Mouse (Mus musculus) embryo, embryonic 10.5 days (tissue): ENCODE measurements around the gene Rfc2.

Experiments used
- DNase-seq: peaks from one replicate; pipeline ENCODE4 v3.0.0-alpha.2; 2015; ENCODE audit warnings: low spot score

Rfc2 gene

DNA sequence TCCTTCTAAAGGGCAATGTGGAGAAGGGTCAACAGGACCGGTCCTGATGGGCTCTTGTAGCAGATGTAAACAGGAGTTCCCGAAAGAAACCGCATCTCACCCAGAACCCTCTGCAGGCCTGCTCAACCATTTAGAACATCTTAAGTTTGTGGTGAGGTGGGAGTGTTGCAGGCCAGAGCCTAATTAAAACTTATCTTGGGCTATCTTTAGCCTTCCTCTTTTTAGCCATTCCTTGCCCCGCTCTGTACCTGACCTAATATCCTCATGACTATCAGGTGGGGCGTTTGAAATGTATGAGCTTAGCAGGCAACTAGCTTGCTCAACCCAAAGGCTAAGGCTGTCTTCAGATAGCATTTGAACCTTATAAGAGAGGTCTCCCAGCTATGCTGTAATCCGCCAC is 15.5 kb upstream of the Rfc2 start:
- no peak for DNase-seq

DNA sequence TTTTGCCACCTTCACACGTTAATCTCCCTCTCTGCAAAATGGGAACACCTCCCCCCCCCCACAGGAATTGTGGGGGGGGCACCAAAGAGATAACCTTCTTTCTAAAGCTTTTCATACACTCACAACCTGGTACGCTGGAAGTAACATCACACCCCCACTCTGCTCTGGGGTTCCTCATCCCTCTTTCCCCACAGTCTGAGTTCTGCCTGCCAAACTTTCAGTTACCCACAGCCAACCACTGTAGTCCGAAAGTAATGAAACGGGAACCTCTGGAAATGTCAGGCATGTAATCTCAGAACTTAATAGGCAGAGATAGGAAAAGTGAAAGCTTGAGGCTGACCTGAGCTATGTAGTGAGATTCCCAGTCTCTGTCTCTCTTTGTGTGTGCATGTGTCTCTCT is 13.7 kb upstream of the Rfc2 start:
- no peak for DNase-seq

DNA sequence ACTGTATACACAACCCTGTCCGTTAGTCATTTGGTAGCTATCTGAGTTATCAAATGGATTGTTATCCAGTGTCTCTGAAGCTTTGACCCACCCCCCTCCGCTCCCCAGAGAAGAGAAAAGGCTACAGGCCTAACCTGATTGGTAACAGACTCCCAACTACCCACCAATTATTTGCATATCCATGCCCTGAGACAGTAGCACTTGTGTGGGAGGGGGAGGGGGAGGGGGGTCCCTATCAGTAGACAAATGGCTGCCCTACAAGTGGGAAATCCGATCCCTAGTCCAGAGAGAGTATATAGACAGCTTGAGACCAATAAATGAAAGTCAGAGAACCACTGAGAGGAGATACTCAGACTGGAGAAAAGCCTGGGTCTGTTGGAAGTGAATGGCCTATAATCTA is 13.1 kb upstream of the Rfc2 start:
- DNase-seq: no peak

DNA sequence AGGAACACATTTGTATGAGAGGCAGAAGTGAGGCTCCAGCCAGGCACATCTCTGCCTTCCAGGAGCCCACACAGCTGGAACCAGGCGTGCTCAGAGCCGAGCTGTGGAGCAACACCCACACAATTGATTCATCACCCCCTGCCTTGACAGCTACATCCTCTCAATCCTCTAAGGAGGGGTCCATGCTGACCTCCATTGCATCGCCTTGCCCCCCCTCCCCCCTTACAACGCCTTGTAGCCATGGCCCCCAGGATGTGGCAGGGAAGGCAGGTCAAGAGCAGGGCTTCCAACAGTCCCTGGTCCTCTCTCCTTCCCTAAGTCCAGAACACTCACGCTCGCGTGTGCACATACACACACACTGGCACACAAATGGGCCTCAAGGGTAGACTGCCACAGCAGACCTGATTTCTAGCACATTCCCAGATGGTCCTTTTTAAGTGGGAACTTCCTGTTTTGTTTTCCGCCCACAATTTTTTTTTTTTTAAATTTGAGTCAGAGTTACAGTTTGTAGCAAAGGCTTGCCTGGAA is 12.1 kb upstream of the Rfc2 start:
- no peak for DNase-seq

DNA sequence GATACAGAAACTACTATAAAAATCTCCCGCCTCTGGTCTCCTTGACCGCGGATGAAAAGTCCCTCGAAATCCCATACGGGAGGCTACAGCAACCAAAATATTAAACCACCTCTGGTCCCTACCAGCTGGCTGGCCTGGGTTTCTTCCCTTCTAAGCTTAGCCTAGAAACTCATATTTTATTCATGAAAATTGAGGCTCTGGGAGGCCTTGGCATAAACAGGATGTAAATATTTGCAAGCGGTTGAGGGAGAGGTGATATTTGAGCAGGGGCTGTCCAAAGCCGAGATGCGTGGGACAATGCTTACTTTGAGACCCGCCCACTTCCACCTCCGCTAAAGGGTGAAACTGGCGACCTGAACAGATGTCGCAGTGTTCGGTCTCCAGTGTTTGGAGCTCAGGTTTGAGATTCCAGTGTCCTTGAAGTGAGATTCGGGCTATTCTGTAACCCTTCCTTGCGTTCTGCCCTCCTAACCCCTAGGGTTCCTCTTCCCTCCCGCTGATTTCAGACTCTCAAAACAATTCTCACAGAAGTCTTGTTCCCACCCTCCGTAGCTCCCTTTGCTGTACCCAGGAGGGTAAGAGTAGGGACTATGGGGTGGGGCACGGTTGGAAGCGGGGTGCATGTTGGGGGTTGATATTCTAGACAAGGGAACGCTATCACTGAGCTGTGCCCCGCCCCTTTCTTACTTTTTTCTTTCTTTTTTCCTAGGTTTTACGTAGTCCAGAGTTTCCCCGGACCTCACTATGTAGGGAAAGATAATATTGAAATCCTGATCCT is 9.2 kb upstream of the Rfc2 start:
- DNase-seq: peak; percentile 93

DNA sequence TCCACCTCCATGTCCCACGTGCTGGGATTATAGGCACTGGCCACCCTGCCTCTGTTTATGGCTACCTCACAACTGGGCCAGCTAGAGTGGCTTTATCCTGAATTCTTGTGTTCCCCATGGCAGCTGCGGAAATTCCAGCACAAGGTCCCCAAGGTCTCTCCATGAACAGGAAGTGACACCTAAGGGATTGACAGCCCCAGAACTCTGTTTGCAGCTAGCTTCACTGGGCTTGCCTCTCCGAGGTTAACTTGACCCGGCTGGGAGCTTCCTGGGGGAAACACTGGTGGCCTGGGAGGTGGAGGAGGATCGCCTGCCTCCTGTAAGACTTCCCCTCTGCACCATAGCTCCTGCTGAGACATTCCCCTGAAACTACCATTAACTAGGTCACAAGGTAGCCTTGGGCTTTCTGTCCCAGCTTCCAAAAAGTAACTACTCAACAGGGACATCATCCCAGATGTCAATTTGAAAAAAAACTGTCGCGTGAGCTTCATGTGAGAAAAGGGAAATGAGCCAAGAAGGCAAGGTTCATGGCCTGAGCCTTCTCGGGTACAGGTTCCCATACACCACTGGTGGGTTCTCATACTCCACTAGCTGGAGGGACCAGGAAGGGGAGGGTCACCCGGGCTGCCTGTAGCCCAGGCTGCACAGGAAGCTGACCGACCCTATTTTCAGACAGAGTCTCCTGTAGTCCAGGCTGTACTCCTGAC is 8.5 kb upstream of the Rfc2 start:
- DNase-seq: no peak

DNA sequence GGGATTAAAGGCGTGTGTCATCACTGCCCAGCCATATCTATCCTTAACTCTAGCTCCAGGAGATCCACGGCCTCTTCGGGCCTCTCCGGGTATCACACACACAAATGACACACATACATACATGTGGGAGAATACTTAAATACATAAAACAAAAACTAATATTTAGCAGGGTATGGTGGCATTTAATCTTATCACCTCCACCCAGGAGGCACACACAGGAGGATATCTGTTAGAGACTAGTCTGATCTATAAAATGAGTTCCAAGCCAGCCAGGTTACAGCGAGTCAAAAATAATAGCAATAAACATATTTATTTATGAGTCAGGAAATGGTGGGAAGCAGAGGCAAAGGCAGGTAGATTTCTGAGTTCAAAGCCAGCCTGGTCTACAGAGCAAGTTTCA is 5.3 kb upstream of the Rfc2 start:
- DNase-seq: no peak

DNA sequence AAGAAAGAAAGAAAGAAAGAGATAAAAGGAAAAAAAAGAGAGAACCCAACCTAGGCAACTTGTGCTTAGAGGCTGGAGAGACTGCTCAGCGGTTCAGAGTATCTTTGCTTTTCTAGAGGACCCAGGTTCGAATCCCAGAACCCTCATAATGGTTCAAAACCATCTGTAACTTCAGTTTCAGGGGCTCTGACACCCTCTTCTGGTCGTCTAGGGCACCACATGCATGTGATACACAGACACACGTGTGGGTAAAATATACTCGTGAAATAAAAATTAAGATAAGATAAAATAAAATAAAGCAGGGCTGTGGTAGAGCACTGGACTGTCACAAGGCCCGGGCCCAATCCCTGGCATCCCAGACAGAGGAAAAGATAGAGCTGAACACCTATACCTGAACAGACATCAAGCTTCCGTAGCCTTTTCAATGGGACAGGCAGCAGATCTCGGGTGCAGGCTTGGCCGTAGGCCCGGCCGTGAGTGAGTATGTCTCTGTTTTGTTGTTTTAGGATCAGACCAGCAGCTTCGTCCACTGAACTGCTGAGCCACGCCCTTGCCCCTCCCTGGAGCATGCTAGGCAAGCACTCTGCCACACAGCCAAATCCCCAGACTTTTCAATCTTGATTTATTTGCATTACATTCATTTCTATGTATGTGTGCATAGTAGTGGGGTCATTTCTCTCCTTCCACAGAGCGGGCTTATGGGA is 4.5 kb upstream of the Rfc2 start:
- no peak for DNase-seq

DNA sequence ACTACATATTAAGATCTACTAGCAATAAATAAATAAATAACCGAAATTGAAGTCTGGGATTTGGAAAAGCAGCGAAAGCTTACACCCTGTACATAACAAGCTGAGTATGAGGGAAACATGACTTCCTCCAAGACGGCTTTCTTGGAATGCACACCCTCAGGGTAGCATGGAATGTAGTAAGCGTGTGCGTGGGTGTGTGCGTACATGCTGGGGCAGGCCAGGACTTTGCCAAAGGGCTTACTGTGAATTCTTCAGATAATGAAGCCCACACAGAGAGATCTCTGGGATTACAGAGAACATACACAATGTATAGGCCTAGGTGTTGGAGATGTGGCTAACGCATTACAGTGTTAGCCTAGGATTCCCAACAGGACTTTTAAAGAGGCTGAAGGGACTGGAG is 3.6 kb upstream of the Rfc2 start:
- DNase-seq: no peak

DNA sequence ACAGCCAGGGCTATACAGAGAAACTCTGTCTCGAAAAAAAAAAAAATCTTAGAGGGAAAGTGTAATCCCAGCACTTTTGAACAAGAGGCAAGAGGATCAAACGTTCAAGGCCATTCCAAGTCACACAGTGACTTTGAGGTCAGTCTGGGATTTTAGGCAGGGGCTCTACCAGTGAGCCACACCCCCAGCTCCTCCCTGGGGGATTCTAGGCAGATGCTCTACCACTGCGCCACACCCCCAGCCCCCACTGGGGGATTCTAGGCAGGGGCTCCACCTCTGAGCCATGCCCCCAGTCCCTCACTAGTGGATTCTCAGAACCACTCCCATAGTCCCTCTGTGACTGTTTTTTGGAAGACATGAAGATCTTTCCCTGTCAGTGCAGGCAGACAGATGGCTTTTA is 2.0 kb upstream of the Rfc2 start:
- no peak for DNase-seq

DNA sequence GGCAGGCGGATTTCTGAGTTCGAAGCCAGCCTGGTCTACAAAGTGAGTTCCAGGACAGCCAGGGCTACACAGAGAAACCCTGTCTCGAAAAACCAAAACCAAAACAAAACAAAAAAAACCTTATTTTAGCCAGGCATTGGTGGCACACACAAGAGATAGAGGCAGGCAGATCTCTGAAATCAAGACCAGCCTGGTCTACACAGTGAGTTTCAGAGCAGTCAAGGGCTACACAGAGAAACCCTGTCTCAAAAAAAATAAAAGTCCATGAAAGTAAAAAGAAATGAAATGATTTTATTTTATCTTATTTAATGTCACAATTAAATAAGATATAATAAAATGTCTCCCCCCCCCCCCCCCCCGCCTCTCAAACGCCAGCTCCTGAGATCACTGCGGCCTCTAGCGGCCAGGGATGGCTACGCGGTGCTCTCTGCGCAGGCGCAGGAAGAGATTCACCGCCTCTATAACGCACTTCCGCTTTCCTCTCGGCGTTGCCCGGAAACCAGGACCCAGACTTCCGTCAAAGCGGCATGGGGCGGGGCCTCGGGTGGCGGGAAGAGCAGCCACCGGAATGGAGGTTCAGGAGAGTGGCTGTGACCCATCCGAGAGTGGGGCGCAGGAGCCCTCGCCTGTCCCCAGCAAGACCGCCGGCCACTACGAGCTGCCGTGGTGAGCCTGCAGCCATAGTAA is 1.2 kb downstream of the Rfc2 start:
- peak; percentile 98 for DNase-seq

DNA sequence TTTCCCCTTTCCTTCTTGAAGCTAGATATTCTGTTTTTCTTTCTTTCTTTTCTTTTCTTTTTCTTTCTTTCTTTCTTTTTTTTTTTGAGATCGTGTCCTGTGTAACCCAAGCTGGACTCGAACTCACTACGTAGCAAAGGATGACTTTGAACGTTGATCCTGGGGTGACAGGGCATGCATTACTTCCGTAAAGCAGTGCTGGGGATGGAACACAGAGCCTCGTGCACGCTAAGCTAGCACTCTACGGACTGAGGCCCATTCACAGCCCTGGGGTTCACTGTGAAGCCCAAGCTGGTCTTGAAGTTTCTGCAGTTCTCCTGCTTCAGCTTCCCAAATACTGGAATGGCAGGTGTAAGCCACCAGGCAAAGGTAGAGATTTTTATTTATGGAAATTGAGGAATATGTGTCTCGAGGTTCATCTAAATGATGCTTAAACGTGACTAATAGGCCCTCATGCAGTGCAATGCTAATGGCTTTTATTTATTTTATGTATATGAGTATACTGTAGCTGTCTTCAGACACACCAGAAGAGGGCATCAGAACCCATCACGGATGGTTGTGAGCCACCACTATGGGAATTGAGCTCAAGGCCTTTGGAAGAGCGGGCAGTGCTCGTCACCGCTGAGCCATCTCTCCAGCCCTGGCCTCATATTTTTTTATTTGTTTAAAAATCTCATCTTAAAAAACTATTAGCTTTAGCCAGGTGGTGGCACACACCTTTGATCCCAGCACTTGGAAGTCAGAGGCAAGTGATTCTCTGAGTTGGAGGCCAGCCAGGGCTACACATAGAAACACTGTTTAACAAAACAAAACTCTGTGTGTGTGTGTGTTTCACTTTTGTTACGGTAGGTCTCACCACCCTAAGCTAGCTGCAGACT is 2.1 kb downstream of the Rfc2 start:
- DNase-seq: no peak

DNA sequence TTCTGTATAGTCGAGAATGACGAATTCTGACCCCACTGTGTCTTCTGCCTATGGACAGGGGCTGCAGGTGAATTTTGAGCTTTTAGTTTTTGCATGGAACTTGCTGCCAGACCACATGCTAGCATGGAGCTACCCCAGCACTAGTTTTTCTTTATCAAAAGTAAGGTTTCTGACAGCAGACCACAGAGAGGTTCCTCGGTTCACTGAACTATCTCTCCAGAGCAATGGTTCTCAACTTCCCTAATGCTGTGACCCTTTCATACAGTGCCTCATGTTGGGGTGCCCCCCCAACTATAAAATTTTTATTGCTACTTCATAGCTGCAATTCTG is 2.7 kb downstream of the Rfc2 start:
- DNase-seq: no peak

DNA sequence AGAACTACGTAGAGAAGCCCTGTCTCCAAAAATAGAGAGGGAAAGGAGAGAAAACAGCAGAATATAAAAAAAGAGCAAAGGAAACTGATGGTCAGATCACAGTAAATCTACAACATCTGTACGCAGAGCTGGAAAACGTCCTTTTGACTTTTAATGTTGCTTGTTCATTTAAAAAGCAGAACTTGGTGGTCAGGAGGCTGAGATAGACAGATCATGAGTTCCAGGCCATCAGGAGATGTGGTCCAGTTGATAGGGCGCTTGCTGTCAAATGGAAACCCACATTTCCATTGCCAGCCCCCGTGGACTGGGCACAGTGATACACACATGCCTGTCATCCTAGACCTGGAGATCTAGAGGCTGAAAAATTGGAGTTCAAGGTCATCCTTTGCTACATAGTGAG is 3.6 kb downstream of the Rfc2 start:
- no peak for DNase-seq

DNA sequence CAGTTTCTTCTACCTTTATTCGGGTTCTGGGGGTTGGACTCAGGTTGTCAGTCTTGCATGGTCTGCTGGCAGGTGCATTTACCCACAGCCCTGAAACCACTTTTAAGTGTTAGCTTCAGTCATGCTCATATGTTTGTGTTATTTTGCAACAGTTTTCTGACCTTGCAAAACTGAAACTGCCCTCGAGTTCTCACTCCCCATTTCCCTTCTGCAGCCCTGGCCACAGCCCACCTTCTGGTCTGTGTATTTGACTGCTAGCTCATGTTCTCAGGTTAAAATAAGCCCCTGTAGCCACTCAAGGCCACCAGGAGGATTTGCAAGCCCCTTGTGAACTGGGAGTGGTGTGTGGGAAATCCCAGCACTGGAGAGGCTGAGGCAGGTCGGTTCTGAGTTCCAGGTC is 8.7 kb downstream of the Rfc2 start:
- DNase-seq: no peak

DNA sequence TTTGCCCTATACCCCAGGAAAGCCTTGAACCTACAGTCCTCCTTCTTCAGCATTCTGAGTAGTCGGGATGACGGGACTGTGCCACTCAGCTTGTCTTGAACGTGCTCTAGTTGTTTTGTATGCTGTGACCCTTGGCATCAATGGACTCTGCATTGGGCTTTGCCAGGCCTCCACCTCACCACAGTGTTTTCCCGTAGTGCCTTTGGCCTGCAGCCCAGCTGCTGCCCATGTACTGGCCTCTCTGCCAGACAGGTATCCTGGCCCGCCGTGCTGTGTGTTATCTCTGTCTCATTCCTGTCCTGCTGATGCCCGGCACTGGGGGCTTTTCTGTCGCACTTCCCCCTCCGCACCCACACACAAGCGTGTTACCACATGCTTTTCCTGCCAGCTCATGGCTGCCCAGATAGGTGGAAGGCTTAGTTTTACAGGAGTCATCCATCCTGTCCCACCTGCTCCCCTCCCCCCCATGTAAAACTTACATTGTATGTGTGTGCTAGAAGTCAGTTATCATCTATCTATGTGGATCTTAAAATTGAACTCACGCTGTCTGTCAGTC is 10.9 kb downstream of the Rfc2 start:
- no peak for DNase-seq

DNA sequence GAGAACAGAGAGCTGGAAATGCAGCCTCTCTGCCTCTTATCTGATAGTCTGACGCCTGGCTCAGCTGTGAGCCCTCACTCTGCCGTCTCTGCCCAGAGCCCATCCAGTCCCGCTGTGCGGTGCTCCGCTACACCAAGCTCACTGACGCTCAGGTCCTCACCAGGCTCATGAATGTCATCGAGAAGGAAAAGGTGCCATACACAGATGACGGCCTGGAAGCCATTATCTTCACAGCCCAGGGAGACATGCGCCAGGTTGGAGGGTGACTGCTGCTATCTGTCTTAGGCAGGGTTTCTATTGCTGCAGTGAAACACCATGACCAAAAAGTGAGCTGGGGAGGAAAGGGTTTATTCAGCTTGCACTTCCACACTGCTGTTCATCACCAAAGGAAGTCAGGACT is 11.9 kb downstream of the Rfc2 start:
- no peak for DNase-seq

DNA sequence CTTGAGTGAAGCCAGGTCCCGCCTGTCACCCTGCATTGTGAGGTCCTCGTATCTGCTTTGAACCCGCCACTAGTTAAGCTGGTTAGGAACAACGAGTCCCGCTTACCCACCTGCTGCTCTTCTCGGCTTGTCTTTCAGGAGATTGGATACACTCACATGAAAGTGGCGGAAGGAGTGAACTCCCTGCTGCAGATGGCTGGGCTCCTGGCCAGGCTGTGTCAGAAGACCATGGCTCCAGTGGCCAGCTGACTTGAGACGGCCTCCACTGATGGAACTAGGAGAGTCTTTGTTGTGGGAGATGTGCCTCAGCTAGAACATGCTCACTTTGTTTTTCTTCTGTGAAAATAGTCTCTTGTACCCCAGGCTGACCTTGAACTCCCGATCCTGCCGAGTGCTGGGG is 16.5 kb downstream of the Rfc2 start:
- no peak for DNase-seq

DNA sequence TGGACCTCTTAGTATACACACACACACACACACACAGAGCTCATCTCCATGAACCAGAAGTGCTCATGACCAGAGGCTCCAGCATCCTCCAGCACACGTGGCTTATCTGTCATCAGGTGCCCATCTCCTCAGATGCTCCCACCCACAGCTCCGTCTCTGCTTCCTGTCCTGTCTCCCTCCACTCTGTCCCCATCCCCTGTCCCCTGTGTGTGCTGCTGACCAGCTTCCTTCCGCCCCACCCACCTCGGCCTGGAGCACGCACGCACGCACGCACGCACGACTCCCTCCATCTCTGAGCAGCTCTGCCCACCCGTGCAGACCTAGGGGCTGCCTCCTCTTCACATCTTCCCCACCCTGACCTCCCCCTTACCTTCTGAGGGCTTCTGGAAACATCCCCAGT is 23.2 kb downstream of the Rfc2 start:
- no peak for DNase-seq

DNA sequence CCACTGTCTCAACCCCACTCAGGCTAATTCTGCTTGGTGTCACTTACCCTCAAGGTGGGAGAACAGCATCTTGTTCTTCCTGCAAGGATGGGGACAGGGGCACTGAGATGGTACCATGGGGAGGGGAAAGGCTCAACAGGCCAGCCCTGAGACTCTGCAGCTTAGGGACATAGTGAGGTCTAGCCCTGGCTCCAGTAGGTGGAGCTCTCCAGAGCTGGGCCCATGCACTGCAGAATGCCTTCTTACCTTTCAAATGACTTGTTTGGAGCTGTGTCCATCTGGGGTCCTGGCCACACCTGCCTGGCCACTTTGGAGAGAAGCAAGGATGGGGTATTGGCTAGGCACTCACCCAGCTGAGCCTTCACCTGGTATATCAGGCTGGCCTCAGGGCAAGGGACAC is 25.1 kb downstream of the Rfc2 start:
- no peak for DNase-seq

DNA sequence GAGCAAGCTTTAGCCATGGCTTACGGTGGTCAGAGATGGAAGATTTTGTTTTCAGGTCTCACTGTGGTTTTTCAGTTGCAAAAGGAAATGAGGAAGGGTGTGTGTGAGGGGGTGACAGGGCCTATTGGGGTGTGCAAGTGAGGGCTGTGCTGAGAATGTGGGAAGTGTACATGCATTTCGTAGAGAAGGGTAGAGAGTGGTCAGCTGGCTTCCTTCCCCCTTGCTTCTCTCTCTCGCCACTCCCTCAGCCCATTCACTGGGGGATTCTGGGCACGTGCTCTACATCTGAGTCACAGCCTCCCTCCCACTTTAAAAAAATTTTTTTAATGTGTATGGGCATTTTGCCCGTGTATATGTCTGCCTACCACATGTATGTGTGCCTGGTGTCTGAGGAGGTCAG is 26.0 kb downstream of the Rfc2 start:
- DNase-seq: no peak
